Mouse (Mus musculus): ENCODE results near the gene Galnt14. TPM values are rescaled to one million over a fixed set of nuclear protein-coding genes. Genes with fewer than 3 reads are reported as not detected.

Gene Galnt14
- total RNA-seq, 2 experiments from 2014 or later, result not detected

GRCm38 (mm10) chr17:73515506-73515905 lies 194.7 kb downstream of the Galnt14 start:
- intact Hi-C loops (cut with DNase I), result no loop called here
- no peak for DNase-seq

- DNase-seq, result no peak
- intact Hi-C loops (cut with DNase I), result no loop called here
These were observed 195.4 kb downstream of the Galnt14 start for GRCm38 (mm10) chr17:73514862-73515261.

GRCm38 (mm10) chr17:73514258-73514657 lies 196.0 kb downstream of the Galnt14 start:
- no peak for DNase-seq
- intact Hi-C loops (cut with DNase I), result no loop called here

- no peak for DNase-seq
- intact Hi-C loops (cut with DNase I), result no loop called here
These were observed 197.4 kb downstream of the Galnt14 start for GRCm38 (mm10) chr17:73512844-73513243.

GRCm38 (mm10) chr17:73507804-73508535 lies 202.3 kb downstream of the Galnt14 start:
- DNase-seq, result no peak
- intact Hi-C loops (cut with DNase I), result no loop called here

GRCm38 (mm10) chr17:73504111-73504510 lies 206.1 kb downstream of the Galnt14 start:
- intact Hi-C loops (cut with DNase I), result no loop called here
- no peak for DNase-seq

GRCm38 (mm10) chr17:73502613-73503012 lies 207.6 kb downstream of the Galnt14 start:
- DNase-seq, result no peak
- intact Hi-C loops (cut with DNase I), result no loop called here

GRCm38 (mm10) chr17:73489519-73489918 lies 220.7 kb downstream of the Galnt14 start:
- DNase-seq, result no peak
- intact Hi-C loops (cut with DNase I), result no loop called here

GRCm38 (mm10) chr17:73487792-73488191 lies 222.5 kb downstream of the Galnt14 start:
- intact Hi-C loops (cut with DNase I), result no loop called here

GRCm38 (mm10) chr17:73487380-73487779 lies 222.9 kb downstream of the Galnt14 start:
- intact Hi-C loops (cut with DNase I), result no loop called here
- no peak for DNase-seq

More at GRCm38 (mm10) chr17:73487792-73488191, 222.5 kb downstream of the Galnt14 start:
- peak; percentile 3 to 8 for DNase-seq

- intact Hi-C loops (cut with DNase I), result no loop called here
- DNase-seq, result no peak
These were observed 232.9 kb downstream of the Galnt14 start for GRCm38 (mm10) chr17:73477096-73478076.

GRCm38 (mm10) chr17:73474371-73474770 lies 235.9 kb downstream of the Galnt14 start:
- intact Hi-C loops (cut with DNase I), result no loop called here
- no peak for DNase-seq

- DNase-seq, result no peak
- intact Hi-C loops (cut with DNase I), result no loop called here
These were observed 237.2 kb downstream of the Galnt14 start for GRCm38 (mm10) chr17:73473012-73473411.

- intact Hi-C loops (cut with DNase I), result no loop called here
- DNase-seq, result no peak
These were observed 249.4 kb downstream of the Galnt14 start for GRCm38 (mm10) chr17:73460874-73461273.

- intact Hi-C loops (cut with DNase I), result no loop called here
These were observed 251.5 kb downstream of the Galnt14 start for GRCm38 (mm10) chr17:73458741-73459140.

GRCm38 (mm10) chr17:73456551-73456950 lies 253.7 kb downstream of the Galnt14 start:
- no peak for DNase-seq
- intact Hi-C loops (cut with DNase I), result no loop called here

More at GRCm38 (mm10) chr17:73458741-73459140, 251.5 kb downstream of the Galnt14 start:
- DNase-seq, result no peak

GRCm38 (mm10) chr17:73453646-73454045 lies 256.6 kb downstream of the Galnt14 start:
- no peak for DNase-seq
- intact Hi-C loops (cut with DNase I), result no loop called here

- intact Hi-C loops (cut with DNase I), result no loop called here
- no peak for DNase-seq
These were observed 258.0 kb downstream of the Galnt14 start for GRCm38 (mm10) chr17:73452151-73452760.

GRCm38 (mm10) chr17:73449104-73449503 lies 261.1 kb downstream of the Galnt14 start:
- DNase-seq, result no peak
- intact Hi-C loops (cut with DNase I), result no loop called here
